Mouse (Mus musculus) intestine, postnatal 0 days (tissue): ENCODE data around the gene Spin2d. TPM values are rescaled to one million over a fixed set of nuclear protein-coding genes. Genes with fewer than 3 reads are reported as not detected.
"Not testable (repeated sequence)": the region's sequence is repeated elsewhere in the genome, so short reads cannot be mapped to it uniquely, and the experiment has no call there.

Source experiments
- ATAC-seq: fragments of 200-750 bp; cut with Nextera tagmentation; 2 replicates; pipeline ENCODE4 v1.8.0; 2017; ENCODE audit warnings: mild to moderate bottlenecking, moderate TSS enrichment, moderate library complexity
- H3K27ac ChIP-seq: fragments of 300-500 bp; sonication (generic); 2 replicates; pipeline ENCODE4 v1.5.1; 2014; ENCODE audit warnings: mild to moderate bottlenecking, low read depth, low read length, moderate library complexity
- H3K27me3 ChIP-seq: fragments of 300-500 bp; sonication (generic); replicated peaks from 2 replicates; pipeline ENCODE4 v1.6.1; 2014; ENCODE audit warnings: low read length, mixed read lengths; ENCODE audit not compliant: control insufficient read depth, insufficient read depth
- H3K36me3 ChIP-seq: fragments of 300-500 bp; sonication (generic); 2 replicates; pipeline ENCODE4 v1.6.1; 2014; ENCODE audit warnings: mild to moderate bottlenecking, moderate library complexity; ENCODE audit not compliant: control insufficient read depth, insufficient read depth
- H3K4me1 ChIP-seq: fragments of 300-500 bp; sonication (generic); replicated peaks from 2 replicates; pipeline ENCODE4 v1.6.1; 2014; ENCODE audit warnings: antibody characterized with exemption, low read length, mixed read lengths; ENCODE audit not compliant: control insufficient read depth, insufficient read depth
- H3K4me2 ChIP-seq: fragments of 300-500 bp; sonication (generic); replicated peaks from 2 replicates; pipeline ENCODE4 v1.6.1; 2014; ENCODE audit warnings: low read depth, mild to moderate bottlenecking, moderate library complexity
- H3K4me3 ChIP-seq: fragments of 300-500 bp; sonication (generic); 2 replicates; pipeline ENCODE4 v1.5.1; 2014; ENCODE audit warnings: low read depth, low read length
- H3K9ac ChIP-seq: fragments of 300-500 bp; sonication (generic); 2 replicates; pipeline ENCODE4 v1.6.1; 2014; ENCODE audit warnings: mild to moderate bottlenecking, low read depth, low read length
- H3K9me3 ChIP-seq: fragments of 300-500 bp; sonication (generic); 2 replicates; pipeline ENCODE4 v1.6.1; 2016; ENCODE audit warnings: mixed run types; ENCODE audit not compliant: control insufficient read depth
- CTCF ChIP-seq: sonication (generic); IDR thresholded peaks from 2 replicates; pipeline ENCODE4 v1.5.1; 2016; ENCODE audit warnings: low read depth, mild to moderate bottlenecking, control low read depth, antibody characterized with exemption, moderate library complexity
- WGBS: fragments of 180-500 bp; shearing (Covaris S2); extraction: QIAGEN DNeasy Blood & Tissue Kit; methylation state at CpG from one replicate; pipeline ENCODE4 v1.1.7; 2014; 5-methylcytosine and 5-hydroxymethylcytosine counted together
- polyA plus RNA-seq: library from polyadenylated mRNA; unstranded; fragments of >200 nt; fragmentation: Nextera tagmentation; extraction: Ambion mirVana; gene quantifications from 2 replicates; pipeline ENCODE4 v1.2.1, GENCODE M21; 2015

The Spin2d gene
- not detected in 2 replicates for polyA plus RNA-seq

GRCm38 (mm10) chrX:73176889-73177288 lies at the start of gene Spin2d:
Gene Spin2d, minus strand, starts transcription at chrX:73176989.
- H3K4me1 ChIP-seq, H3K27ac ChIP-seq, ATAC-seq, H3K9me3 ChIP-seq, H3K4me3 ChIP-seq, H3K4me2 ChIP-seq, H3K9ac ChIP-seq, H3K27me3 ChIP-seq, H3K36me3 ChIP-seq: not testable (repeated sequence)
- WGBS = 68% methylated on average over 5 of the region's 15 CpGs

- ATAC-seq = no peak
- Histone ChIP-seq H3K9ac (no peak overlapping the region), H3K4me1 (no peaks in the 10 kb centered on the region), H3K9me3 (no peaks in the 10 kb centered on the region), H3K36me3 (no peaks in the 10 kb centered on the region), H3K4me3 (no peak overlapping the region), H3K4me2 (no peak overlapping the region), H3K27me3 (no peaks in the 10 kb centered on the region), H3K27ac (no peak overlapping the region)
- 59% methylated on average over 1 of the region's 1 CpGs for WGBS
- TF ChIP-seq CTCF = no peak
Observed at GRCm38 (mm10) chrX:73225365-73225764, 48.6 kb upstream of the Spin2d start.

- WGBS = 80% methylated on average over 11 of the region's 19 CpGs
- not testable (repeated sequence) for H3K9ac ChIP-seq, H3K4me1 ChIP-seq, H3K4me3 ChIP-seq, ATAC-seq, H3K27ac ChIP-seq, H3K9me3 ChIP-seq, H3K36me3 ChIP-seq, H3K4me2 ChIP-seq, H3K27me3 ChIP-seq
Observed at GRCm38 (mm10) chrX:73213819-73214564, 37.2 kb upstream of the Spin2d start, which contains the start of gene Xlr4b. Gene Xlr4b, plus strand, starts transcription at chrX:73214333.

GRCm38 (mm10) chrX:73191934-73192333 lies 15.1 kb upstream of the Spin2d start, which contains the start of gene Xlr3b:
Gene Xlr3b, plus strand, starts transcription at chrX:73192207.
- not testable (repeated sequence) for H3K4me3 ChIP-seq, H3K27ac ChIP-seq, ATAC-seq, H3K4me1 ChIP-seq, H3K36me3 ChIP-seq, H3K27me3 ChIP-seq, H3K4me2 ChIP-seq, H3K9ac ChIP-seq, H3K9me3 ChIP-seq
- 79% methylated on average over 11 of the region's 12 CpGs for WGBS

- ATAC-seq, H3K36me3 ChIP-seq, H3K4me3 ChIP-seq, H3K27ac ChIP-seq, H3K9ac ChIP-seq, H3K9me3 ChIP-seq, H3K4me2 ChIP-seq, H3K4me1 ChIP-seq, H3K27me3 ChIP-seq: not testable (repeated sequence)
- no CpG with 5 or more reads among the region's 7 CpGs for WGBS
Observed at GRCm38 (mm10) chrX:73149350-73149749, 27.4 kb downstream of the Spin2d start, which contains the start of gene DXBay18. Gene DXBay18, minus strand, starts transcription at chrX:73149450.

GRCm38 (mm10) chrX:73148496-73148895 lies 28.3 kb downstream of the Spin2d start, which contains the start of gene Xlr5b:
Gene Xlr5b, plus strand, starts transcription at chrX:73148796.
- not testable (repeated sequence) for H3K4me2 ChIP-seq, ATAC-seq, H3K27ac ChIP-seq, H3K9me3 ChIP-seq, H3K9ac ChIP-seq, H3K27me3 ChIP-seq, H3K36me3 ChIP-seq, H3K4me3 ChIP-seq, H3K4me1 ChIP-seq
- no CpG with 5 or more reads among the region's 20 CpGs for WGBS

GRCm38 (mm10) chrX:73143218-73143618 lies 33.6 kb downstream of the Spin2d start:
- not testable (repeated sequence) for H3K9me3 ChIP-seq, H3K4me3 ChIP-seq, H3K27ac ChIP-seq, H3K27me3 ChIP-seq, H3K9ac ChIP-seq, H3K36me3 ChIP-seq, H3K4me1 ChIP-seq, H3K4me2 ChIP-seq
- ATAC-seq = peak; percentile 78
- no CpG with 5 or more reads among the region's 7 CpGs for WGBS

Other genes with a start within 250 kb of the Spin2d start
- gene Zfp185, start 189.7 kb downstream of the Spin2d start, polyA plus RNA-seq = 1.6 and 1.7 TPM in 2 replicates
- gene Pnma5, start 139.9 kb downstream of the Spin2d start, polyA plus RNA-seq = not detected in 2 replicates
- 0.04 TPM in 1 of 2 replicates, not detected in the other for gene Pnma3, start 112.2 kb downstream of the Spin2d start, polyA plus RNA-seq
- 1.9 and 4.1 TPM in 2 replicates for gene Xlr4a, start 94.5 kb downstream of the Spin2d start, polyA plus RNA-seq
- 2.8 and 6.3 TPM in 2 replicates for gene Xlr3a, start 79.9 kb downstream of the Spin2d start, polyA plus RNA-seq
- 1.8 and 2.4 TPM in 2 replicates for gene Gm14685, start 59.9 kb downstream of the Spin2d start, polyA plus RNA-seq
- gene Xlr5b, start 28.2 kb downstream of the Spin2d start, polyA plus RNA-seq = 0.17 TPM in 1 of 2 replicates, not detected in the other
- gene DXBay18, start 27.5 kb downstream of the Spin2d start, polyA plus RNA-seq = 1.4 and 1.8 TPM in 2 replicates
- 0.91 and 2.6 TPM in 2 replicates for gene Xlr3b, start 15.2 kb upstream of the Spin2d start, polyA plus RNA-seq
- 0.50 and 0.88 TPM in 2 replicates for gene Xlr4b, start 37.3 kb upstream of the Spin2d start, polyA plus RNA-seq
- 21.8 and 24.2 TPM in 2 replicates for gene F8a, start 51.3 kb upstream of the Spin2d start, polyA plus RNA-seq
- 0.40 and 0.63 TPM in 2 replicates for gene Xlr4c, start 66.1 kb upstream of the Spin2d start, polyA plus RNA-seq
- not detected in 2 replicates for gene Xlr3c, start 88.4 kb upstream of the Spin2d start, polyA plus RNA-seq
- 0.65 and 0.97 TPM in 2 replicates for gene Xlr5a, start 116.0 kb upstream of the Spin2d start, polyA plus RNA-seq
- 0.54 and 0.59 TPM in 2 replicates for gene Xlr5c, start 116.0 kb upstream of the Spin2d start, polyA plus RNA-seq
- gene Gm45015, start 159.9 kb upstream of the Spin2d start, polyA plus RNA-seq = not detected in 2 replicates
- gene Zfp275, start 165.6 kb upstream of the Spin2d start, polyA plus RNA-seq = 2.2 and 2.3 TPM in 2 replicates
- gene Gm18336, start 221.7 kb upstream of the Spin2d start, polyA plus RNA-seq = not detected in 2 replicates
- gene Zfp92, start 234.1 kb upstream of the Spin2d start, polyA plus RNA-seq = 0.21 and 0.26 TPM in 2 replicates